Mouse (Mus musculus) olfactory bulb, adult 2 months (tissue): Measurements from ENCODE around the gene Calm5.

ENCODE experiments used
- CTCF ChIP-seq: fragments of 200-500 bp; IDR thresholded peaks from 2 replicates; pipeline ENCODE4 v1.5.1; 2012; ENCODE audit warnings: low read depth, mild to moderate bottlenecking, low read length, moderate library complexity; ENCODE audit not compliant: insufficient read depth
- POLR2A ChIP-seq: fragments of 200-500 bp; IDR thresholded peaks from 2 replicates; pipeline ENCODE4 v1.6.1; 2012; ENCODE audit warnings: mild to moderate bottlenecking, low read depth, low read length, moderate library complexity; ENCODE audit not compliant: insufficient read depth

- TF ChIP-seq CTCF: no peak
- TF ChIP-seq POLR2A: no peak
Measured at GRCm38 (mm10) chr13:3865648-3866354, 11.8 kb downstream of the Calm5 start.
